Mouse (Mus musculus) layer of hippocampus, adult 11-12 months (tissue): ENCODE data around the gene Pdhb.

Source experiments
- DNase-seq: peaks from one replicate; pipeline ENCODE4 v3.0.0; 2022; ENCODE audit warnings: low spot score

Pdhb gene

GRCm38 (mm10) chr14:8172507-8173410, at the start of gene Pdhb:
TSS of gene Pdhb (minus strand) at chr14:8173025.
- DNase-seq = peak; percentile 100

DNA sequence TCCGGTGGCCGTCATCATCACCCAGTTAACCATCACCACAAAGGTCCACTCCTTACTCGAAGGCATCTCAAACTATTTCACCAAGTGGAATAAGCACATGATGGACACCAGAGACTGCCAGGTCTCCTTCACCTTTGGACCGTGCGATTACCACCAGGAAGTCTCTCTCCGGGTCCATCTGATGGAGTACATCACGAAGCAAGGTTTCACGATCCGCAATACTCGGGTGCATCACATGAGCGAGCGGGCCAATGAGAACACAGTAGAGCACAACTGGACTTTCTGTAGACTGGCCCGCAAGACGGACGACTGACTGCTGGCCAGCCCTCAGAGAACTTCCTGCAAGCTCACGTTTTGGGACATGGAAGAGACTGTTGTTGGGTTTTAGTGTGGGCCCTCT, 49.7 kb upstream of the Pdhb start:
- DNase-seq = no peak

DNA sequence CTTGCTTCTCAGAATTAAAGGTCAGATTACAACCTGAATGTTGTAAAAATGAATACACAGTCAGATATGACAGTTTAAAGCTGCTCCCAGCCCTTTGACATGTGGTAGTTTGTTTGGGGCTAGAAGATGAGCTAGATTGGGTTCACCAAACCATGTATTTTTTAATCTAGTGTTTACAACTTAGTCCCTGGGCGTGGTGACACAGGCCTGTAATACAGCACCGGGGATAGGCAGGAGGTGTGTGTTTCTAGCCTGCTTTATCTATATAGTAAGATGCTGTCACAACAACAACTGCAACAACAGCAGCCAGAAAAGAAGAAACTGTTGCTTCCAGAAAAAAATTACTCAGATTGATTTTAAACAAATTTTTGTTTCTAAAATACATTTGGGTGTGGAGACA, 48.1 kb upstream of the Pdhb start:
- no peak for DNase-seq

GRCm38 (mm10) chr14:8220306-8220705, 47.5 kb upstream of the Pdhb start:
- DNase-seq = no peak

DNA sequence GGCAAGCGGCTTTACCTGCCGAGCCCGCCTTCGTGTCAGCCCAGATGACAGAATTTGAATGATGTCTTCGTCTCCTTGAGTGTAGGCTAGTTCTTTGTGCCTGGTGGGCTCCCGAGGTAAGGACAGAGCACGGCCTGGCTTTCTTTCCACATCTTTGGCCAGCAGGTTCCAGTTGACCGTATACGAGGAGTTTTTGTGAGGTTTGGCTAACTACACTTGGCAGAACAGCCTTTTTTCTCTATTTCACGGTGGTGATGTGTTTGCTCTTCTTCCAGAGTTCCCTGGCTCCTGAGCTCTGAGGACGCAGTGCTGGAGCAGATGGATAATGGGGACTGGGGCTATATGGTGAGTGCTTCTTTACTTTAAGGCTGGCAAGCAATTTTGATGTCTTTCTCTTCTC, 47.1 kb upstream of the Pdhb start:
- DNase-seq = no peak

DNA sequence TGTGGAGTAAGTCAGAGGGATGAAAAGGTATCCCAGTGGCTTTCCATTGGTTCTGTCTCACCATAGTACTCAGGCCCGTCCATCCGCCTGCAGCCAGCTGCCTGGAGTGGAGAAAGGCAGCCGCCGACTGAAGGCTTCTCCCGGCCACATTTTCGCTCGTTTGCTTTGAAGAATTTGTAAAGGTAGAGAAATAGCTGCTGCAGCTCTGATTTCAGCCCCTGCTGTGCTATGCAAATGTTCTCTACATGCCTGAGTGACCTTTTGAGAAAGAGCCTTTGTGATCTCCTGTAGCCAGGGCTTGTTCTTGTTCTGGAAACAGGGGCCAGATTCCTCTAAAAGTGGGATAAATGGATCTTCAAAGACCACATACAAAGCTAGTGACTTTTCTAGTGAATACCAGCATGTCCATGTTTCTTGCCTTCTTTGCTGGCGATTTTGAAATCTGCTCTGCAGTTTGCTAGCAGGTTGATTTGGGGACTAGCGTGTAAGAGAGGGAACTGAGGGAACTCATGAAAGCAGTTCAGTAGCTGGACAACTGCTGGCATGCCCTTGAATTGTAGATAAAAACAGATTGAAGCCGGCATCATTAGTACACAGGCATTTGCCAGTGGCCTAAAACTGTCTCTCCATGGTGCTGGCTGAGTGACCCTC, 46.0 kb upstream of the Pdhb start:
- DNase-seq = no peak

- DNase-seq = no peak
Observed at GRCm38 (mm10) chr14:8218238-8218637, 45.4 kb upstream of the Pdhb start.

- no peak for DNase-seq
Observed at GRCm38 (mm10) chr14:8216100-8216499, 43.3 kb upstream of the Pdhb start.

- DNase-seq = no peak
Observed at GRCm38 (mm10) chr14:8215208-8215778, 42.5 kb upstream of the Pdhb start.

GRCm38 (mm10) chr14:8214299-8215207, 41.7 kb upstream of the Pdhb start:
- DNase-seq = peak; percentile 73

DNA sequence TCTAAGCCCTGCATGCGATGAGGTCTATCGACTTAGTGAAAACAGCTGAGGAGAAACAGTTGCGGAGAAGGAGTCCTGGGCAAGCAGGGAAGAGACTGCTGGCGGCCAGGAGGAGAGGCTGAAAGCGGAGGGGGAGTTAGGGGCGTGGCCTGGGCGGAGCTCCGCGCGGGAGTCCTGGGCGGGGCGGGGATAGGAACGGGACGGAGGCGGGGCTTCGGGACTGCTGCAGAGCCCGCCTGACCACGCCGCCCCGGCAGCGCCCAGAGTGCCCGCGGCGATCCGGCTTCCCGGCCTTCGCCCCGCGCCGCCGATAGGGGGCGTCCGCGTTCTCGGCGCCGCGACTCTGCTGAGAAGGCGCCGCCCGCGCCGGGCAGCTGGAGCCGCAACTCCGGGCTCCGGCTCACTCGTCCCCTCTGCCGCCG, 41.0 kb upstream of the Pdhb start, which contains the start of gene Kctd6:
Gene Kctd6 (plus strand): TSS at position 338 of the 422 bp plus-strand sequence.
- peak; percentile 97 for DNase-seq

DNA sequence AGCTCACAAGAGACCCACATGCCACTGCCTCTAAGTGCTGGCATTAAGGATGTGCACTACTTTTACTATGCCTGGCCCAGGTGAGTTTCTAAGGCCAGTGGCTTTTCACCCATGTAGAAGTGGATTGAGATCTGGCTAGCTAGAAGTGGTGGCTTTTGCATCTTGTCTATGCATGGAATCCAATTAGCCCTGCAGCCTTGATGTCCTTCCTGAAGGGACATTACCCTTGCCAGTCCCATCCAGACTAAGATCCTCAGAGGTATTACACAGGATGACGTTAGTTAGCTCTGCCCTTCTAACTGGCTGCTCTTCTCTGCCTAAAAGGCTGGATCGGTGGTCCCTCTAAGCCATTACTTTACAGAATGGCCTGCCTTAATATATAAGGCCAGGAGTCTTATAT, 40.2 kb upstream of the Pdhb start:
- DNase-seq = no peak

DNA sequence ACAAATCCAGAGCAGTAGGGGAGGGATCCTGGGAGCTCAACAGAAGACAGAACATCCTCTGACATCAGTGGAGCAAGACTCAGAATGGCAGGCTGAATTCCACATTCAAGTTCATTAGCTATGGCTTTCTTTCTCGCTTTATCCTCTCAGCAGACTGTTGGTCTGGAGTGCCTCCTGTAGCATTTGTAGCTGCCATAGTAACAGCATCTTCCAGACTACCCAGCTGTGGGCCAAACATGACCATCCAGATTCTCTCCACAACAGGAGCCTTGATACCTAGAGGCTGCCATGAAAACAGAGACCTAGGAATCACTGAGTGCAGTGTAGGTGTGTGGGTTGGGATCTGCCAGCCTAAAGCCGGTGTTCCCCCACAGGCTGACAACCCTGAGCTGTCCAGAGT, 37.1 kb upstream of the Pdhb start:
- no peak for DNase-seq

DNA sequence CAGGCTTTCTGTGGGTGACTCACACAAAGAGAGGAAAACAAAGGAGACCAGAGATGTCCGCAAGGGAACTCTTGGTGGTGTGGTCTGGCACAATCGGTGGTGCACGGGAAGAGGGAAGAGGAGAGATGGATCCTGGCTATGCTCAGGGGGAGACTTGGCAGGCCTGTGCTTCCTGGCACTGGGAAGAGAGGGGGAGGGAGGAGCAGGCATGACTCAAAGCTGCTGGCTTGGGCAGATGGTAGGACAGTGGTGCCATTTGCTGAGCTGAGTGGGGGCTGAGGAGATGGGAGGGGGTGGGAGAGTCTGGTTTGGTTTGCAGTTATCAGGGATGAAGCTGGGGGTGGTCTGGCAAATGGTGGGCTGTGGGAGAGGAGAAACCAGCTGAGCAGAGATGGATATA, 36.1 kb upstream of the Pdhb start:
- peak; percentile 84 for DNase-seq

GRCm38 (mm10) chr14:8207543-8207942, 34.7 kb upstream of the Pdhb start:
- no peak for DNase-seq

DNA sequence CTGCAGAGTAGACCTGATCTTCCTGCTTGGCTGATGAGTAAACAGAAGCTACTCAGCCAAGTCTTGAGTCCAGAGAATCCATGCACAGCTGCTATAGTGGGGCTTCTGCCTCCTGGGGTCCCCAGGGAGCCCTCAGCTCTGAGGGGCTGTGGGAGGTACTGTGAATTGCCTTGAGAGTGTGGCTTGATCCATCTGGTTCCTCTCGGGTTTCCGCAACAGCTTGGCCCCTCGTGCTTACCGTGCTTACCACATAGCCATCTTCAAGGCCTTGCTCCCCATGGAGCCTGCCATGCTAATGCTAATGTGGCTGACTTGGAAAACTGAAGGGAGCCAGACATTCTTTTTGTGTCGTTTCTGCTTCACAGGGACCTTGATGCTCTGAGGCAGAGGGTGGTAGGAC, 34.3 kb upstream of the Pdhb start:
- DNase-seq = no peak

GRCm38 (mm10) chr14:8206179-8206910, 33.5 kb upstream of the Pdhb start:
- DNase-seq = no peak

- no peak for DNase-seq
Observed at GRCm38 (mm10) chr14:8201715-8202114, 28.9 kb upstream of the Pdhb start.

- no peak for DNase-seq
Observed at GRCm38 (mm10) chr14:8200769-8201168, 27.9 kb upstream of the Pdhb start.

GRCm38 (mm10) chr14:8192727-8193126, 19.9 kb upstream of the Pdhb start:
- no peak for DNase-seq

DNA sequence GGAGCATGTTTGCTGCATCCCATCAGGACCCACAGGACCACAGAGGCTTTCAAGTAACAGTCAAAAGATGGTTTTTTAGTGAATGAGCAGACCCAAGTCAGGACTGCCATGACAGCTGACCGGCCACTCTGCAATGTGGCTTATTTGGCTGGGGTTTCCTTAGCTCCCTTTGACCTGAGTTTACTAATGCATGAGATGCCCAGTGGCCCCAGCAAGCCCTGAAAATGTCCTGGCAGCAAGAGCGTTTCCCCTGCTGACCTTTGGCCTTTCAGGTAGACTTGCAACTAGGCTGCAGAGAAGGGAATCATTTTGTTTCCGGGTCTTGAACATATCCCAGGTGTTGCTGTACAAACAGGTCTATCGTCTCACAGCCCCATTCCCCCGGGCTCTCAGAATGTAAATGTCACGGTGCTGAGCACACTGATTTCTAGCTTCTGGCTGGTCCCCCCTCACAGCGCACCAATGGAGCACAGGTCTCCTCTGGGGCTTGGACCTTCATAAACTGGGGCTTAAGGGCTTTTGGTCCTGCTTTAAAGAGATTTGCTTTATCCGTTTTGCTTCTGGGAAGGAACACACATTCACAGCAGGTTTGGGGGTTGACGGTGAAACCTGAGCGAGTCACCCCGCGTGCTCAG, 18.6 kb upstream of the Pdhb start:
- no peak for DNase-seq
